Mouse (Mus musculus) thymus, postnatal 10 days (tissue): ENCODE results near the gene Ifi208.
"Not testable (repeated sequence)": the region's sequence is repeated elsewhere in the genome, so short reads cannot be mapped to it uniquely, and the experiment has no call there.

Source experiments
- DNase-seq, 2 experiments: peaks; one replicate each; pipeline ENCODE4 v3.0.0; 2021; ENCODE audit warnings: low spot score in 2 of 2

Gene Ifi208

GRCm38 (mm10) chr1:173673458-173674097, at the start of gene Ifi208:
Gene Ifi208, plus strand, starts transcription at chr1:173673675.
- peak in 1 of 2 experiments; percentile 13 for DNase-seq

- no peak for DNase-seq
Observed at GRCm38 (mm10) chr1:173624052-173624451, 49.4 kb upstream of the Ifi208 start.

GRCm38 (mm10) chr1:173626686-173627085, 46.8 kb upstream of the Ifi208 start:
- no peak for DNase-seq

- peak; percentile 6 to 26 for DNase-seq
Observed at GRCm38 (mm10) chr1:173630622-173631021, 42.9 kb upstream of the Ifi208 start, which contains the start of gene Ifi209. Gene Ifi209, plus strand, starts transcription at chr1:173630917.

GRCm38 (mm10) chr1:173633969-173634645, 39.4 kb upstream of the Ifi208 start:
- no peak for DNase-seq

- no peak for DNase-seq
Observed at GRCm38 (mm10) chr1:173645393-173645792, 28.1 kb upstream of the Ifi208 start.

GRCm38 (mm10) chr1:173657973-173658372, 15.5 kb upstream of the Ifi208 start:
- DNase-seq: no peak

- DNase-seq: peak in 1 of 2 experiments; percentile 9
Observed at GRCm38 (mm10) chr1:173678605-173679004, 5.1 kb downstream of the Ifi208 start.

- DNase-seq: no peak
Observed at GRCm38 (mm10) chr1:173694270-173694669, 20.8 kb downstream of the Ifi208 start.

- DNase-seq: no peak
Observed at GRCm38 (mm10) chr1:173733219-173733618, 59.7 kb downstream of the Ifi208 start.

GRCm38 (mm10) chr1:173735015-173735414, 61.5 kb downstream of the Ifi208 start:
- not testable (repeated sequence) for DNase-seq

GRCm38 (mm10) chr1:173736986-173737385, 63.5 kb downstream of the Ifi208 start:
- no peak for DNase-seq

- DNase-seq: no peak
Observed at GRCm38 (mm10) chr1:173740537-173740936, 67.1 kb downstream of the Ifi208 start.

GRCm38 (mm10) chr1:173741656-173742055, 68.2 kb downstream of the Ifi208 start, which contains the start of gene Ifi207:
Gene Ifi207, minus strand, starts transcription at chr1:173741747.
- no peak for DNase-seq

- no peak for DNase-seq
Observed at GRCm38 (mm10) chr1:173742262-173742661, 68.8 kb downstream of the Ifi208 start.
